Mouse (Mus musculus) ES-Bruce4 (cell line): ENCODE results near the gene Hist1h3g.

ENCODE experiments used
- CTCF ChIP-seq: IDR thresholded peaks from one replicate; pipeline ENCODE4 v1.8.1; 2011; ENCODE audit warnings: low read depth, low read length
- POLR2A ChIP-seq: IDR thresholded peaks from one replicate; pipeline ENCODE4 v1.8.1; 2011; ENCODE audit warnings: low read length; ENCODE audit not compliant: insufficient read depth

DNA sequence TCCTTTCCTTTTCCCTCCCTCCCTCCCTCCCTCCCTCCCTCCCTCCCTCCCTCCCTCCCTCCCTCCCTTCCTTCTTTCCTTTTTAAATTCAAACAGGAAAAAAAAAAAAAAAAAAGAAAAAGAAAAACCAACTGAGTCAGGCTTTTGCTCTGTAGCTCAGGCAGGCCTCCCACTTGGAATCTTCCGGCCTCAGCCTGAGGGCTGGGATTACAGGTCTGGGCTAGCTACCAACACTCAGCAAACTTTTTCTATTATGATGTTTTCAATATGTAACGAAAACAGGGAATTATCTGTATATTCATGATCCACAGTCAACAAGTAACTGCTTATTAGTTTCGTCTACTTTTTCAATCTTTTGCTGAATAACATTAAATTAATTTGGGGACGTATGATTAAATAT lies 32.3 kb upstream of the Hist1h3g start:
- TF ChIP-seq POLR2A (no peak), CTCF (no peak)
